In genomic region chr12:88579974-88580373, GRCm38 (mm10) we compare ENCODE assay signal across 8 mouse cellular contexts.
DNase-seq lines count a peak whose midpoint lies in the region; ATAC-seq and TF ChIP-seq lines count a peak whose summit lies in the region.

No protein-coding gene starts in this region.

- no peaks in the 10 kb centered on the region for H3K27me3 ChIP-seq in midbrain, embryonic 12.5 days

- no peak overlapping the region for H3K9ac ChIP-seq in midbrain, embryonic 12.5 days (replicated peaks)

- no peak overlapping the region for H3K4me2 ChIP-seq in midbrain, embryonic 12.5 days (replicated peaks)

- TF ChIP-seq CTCF in cortical plate, adult 2 months (IDR thresholded peaks at IDR 0.05; ENCODE audit: extremely low read depth, insufficient read depth, low read length), result 0 out of 2 replicates have a peak, but pooled peaks have one; percentile 8
- TF ChIP-seq CTCF in lung, adult 2 months (IDR thresholded peaks at IDR 0.05; ENCODE audit: insufficient read depth, low read length), result no peak

- no peak overlapping the region for H3K27ac ChIP-seq in cortical plate, adult 2 months (ENCODE audit: insufficient read depth, low read length)
- no peak overlapping the region for H3K27ac ChIP-seq in midbrain, embryonic 12.5 days (replicated peaks)

- H3K9me3 ChIP-seq in midbrain, embryonic 12.5 days, result no peaks in the 10 kb centered on the region

- 0 out of 2 replicates have a peak, but pooled peaks have one; percentile 61 for ATAC-seq in midbrain, embryonic 12.5 days (ENCODE audit: low FRiP score, low read depth)
- ATAC-seq in erythroid progenitor cell, adult 5-6 weeks (replicated peaks; ENCODE audit: low FRiP score, poor library complexity, severe bottlenecking), result no peak

- DNase-seq in MN1 (ENCODE audit: low spot score), result peak; percentile 14
- DNase-seq in frontal cortex, postnatal 36 days (ENCODE audit: low spot score in 2 of 2), result peak; percentile 11 to 26
- DNase-seq in spleen, postnatal 4 days (ENCODE audit: low spot score in 2 of 2), result no peak
- DNase-seq in cerebellum, adult 11 months, result no peak
- DNase-seq in lung, adult 2 months, result no peak

- H3K36me3 ChIP-seq in midbrain, embryonic 12.5 days, result no peaks in the 10 kb centered on the region

- H3K4me1 ChIP-seq in cortical plate, adult 2 months (ENCODE audit: control insufficient read depth, insufficient read depth, low read length), result peaks cover 2% of the 10 kb centered on the region; the same call in 1 of the 2 replicates
- H3K4me1 ChIP-seq in midbrain, embryonic 12.5 days, result peaks cover 9% of the 10 kb centered on the region; the same call in 1 of the 2 replicates
- no peaks in the 10 kb centered on the region for H3K4me1 ChIP-seq in lung, adult 2 months (ENCODE audit: control insufficient read depth, insufficient read depth, low read length)

- TF ChIP-seq POLR2A in cortical plate, adult 2 months (IDR thresholded peaks at IDR 0.05; ENCODE audit: extremely low read depth, insufficient read depth, low read length), result no peak
- no peak for TF ChIP-seq POLR2A in lung, adult 2 months (IDR thresholded peaks at IDR 0.05; ENCODE audit: borderline replicate concordance, extremely low read depth, low read depth, low read length)

- no peak overlapping the region for H3K4me3 ChIP-seq in cortical plate, adult 2 months (ENCODE audit: insufficient read depth, low read length)
- no peak overlapping the region for H3K4me3 ChIP-seq in midbrain, embryonic 12.5 days
- no peak overlapping the region for H3K4me3 ChIP-seq in lung, adult 2 months (replicated peaks; ENCODE audit: extremely low read depth, low read depth, low read length)

- WGBS in midbrain, embryonic 12.5 days, result 17% methylated on average over 8 of the region's 8 CpGs
- 23% methylated on average over 8 of the region's 8 CpGs for WGBS in lung, adult 2 months

Comparison
In these comparisons a context has a peak if more than half of its experiments do, and no peak if none do; other contexts are left out.
1. DNase-seq: peak in MN1 (single experiment) and frontal cortex, postnatal 36 days (2 of 2); none in spleen, postnatal 4 days (0 of 2), cerebellum, adult 11 months (single experiment) and lung, adult 2 months (single experiment).